Mouse (Mus musculus) CH12.LX (cell line): ENCODE data around the gene Tepsin. TPM values are rescaled to one million over a fixed set of nuclear protein-coding genes. Genes with fewer than 3 reads are reported as not detected.

Experiments used
- DNase-seq: peaks from one replicate; pipeline ENCODE4 v3.0.0-alpha.2; 2013; ENCODE audit errors: extremely low read depth
- H3K27ac ChIP-seq: 2 replicates; pipeline ENCODE4 v1.5.1; 2012; ENCODE audit warnings: low read depth, mild to moderate bottlenecking, control low read depth, moderate library complexity; ENCODE audit not compliant: insufficient read depth
- H3K27me3 ChIP-seq: replicated peaks from 2 replicates; pipeline ENCODE3; 2012; ENCODE audit warnings: inconsistent platforms
- H3K36me3 ChIP-seq, 2 experiments: replicated peaks in 1 of 2; 2 replicates each; pipeline versions ENCODE3 to v1.6.1; 2012; ENCODE audit warnings: inconsistent platforms in 1 of 2, low read length in 1 of 2, mild to moderate bottlenecking in 1 of 2, mixed read lengths in 1 of 2, moderate library complexity in 1 of 2; ENCODE audit not compliant: control insufficient read depth in 1 of 2, insufficient read depth in 1 of 2
- H3K4me1 ChIP-seq, 2 experiments: 2 replicates each; pipeline ENCODE4 v1.6.1; 2012; ENCODE audit warnings: inconsistent platforms in 1 of 2, moderate library complexity in 1 of 2; ENCODE audit not compliant: insufficient read depth in 2 of 2, control insufficient read depth in 1 of 2
- H3K4me2 ChIP-seq: 2 replicates; pipeline ENCODE4 v1.6.1; 2012; ENCODE audit warnings: low read depth, mild to moderate bottlenecking, control low read depth; ENCODE audit not compliant: poor library complexity, insufficient read depth, severe bottlenecking
- H3K4me3 ChIP-seq, 3 experiments: fragments of 150-350 bp in 1 of 3; sonication (generic) in 1 of 3; replicated peaks in 1 of 3; 2 replicates each; pipeline versions ENCODE3 to v1.5.1; 2011 to 2012; ENCODE audit warnings: low read depth in 2 of 3, low read length in 2 of 3, mild to moderate bottlenecking in 2 of 3, moderate library complexity in 2 of 3, control low read depth in 1 of 3, improper control_type of control experiment in 1 of 3, inconsistent platforms in 1 of 3, mixed read lengths in 1 of 3; ENCODE audit not compliant: poor library complexity in 1 of 3
- H3K79me2 ChIP-seq: replicated peaks from 2 replicates; pipeline ENCODE4 v1.6.1; 2012; ENCODE audit warnings: mild to moderate bottlenecking, moderate library complexity; ENCODE audit not compliant: control insufficient read depth, poor library complexity, insufficient read depth, severe bottlenecking; ENCODE audit errors: extremely low read depth
- H3K9ac ChIP-seq: 2 replicates; pipeline ENCODE4 v1.6.1; 2012; ENCODE audit warnings: low read depth, mild to moderate bottlenecking, control low read depth, moderate library complexity; ENCODE audit not compliant: insufficient read depth
- H3K9me3 ChIP-seq: replicated peaks from 2 replicates; pipeline ENCODE3; 2012; ENCODE audit warnings: low read length, inconsistent platforms, mixed read lengths
- BHLHE40 ChIP-seq: IDR thresholded peaks from 2 replicates; pipeline ENCODE4 v1.6.1; 2011; ENCODE audit warnings: mild to moderate bottlenecking, low read depth, low read length, improper control_type of control experiment
- CHD1 ChIP-seq: IDR thresholded peaks from 2 replicates; pipeline ENCODE4 v1.6.1; 2012; ENCODE audit warnings: low read depth, low read length, improper control_type of control experiment, inconsistent platforms
- CHD2 ChIP-seq: IDR thresholded peaks from 2 replicates; pipeline ENCODE4 v1.6.1; 2011; ENCODE audit warnings: low read length, improper control_type of control experiment
- ETS1 ChIP-seq: conservative IDR thresholded peaks from 2 replicates; pipeline ENCODE4 v1.6.1; 2012; ENCODE audit warnings: low read depth, mild to moderate bottlenecking, inconsistent platforms, low read length, improper control_type of control experiment, moderate library complexity
- HCFC1 ChIP-seq: IDR thresholded peaks from 2 replicates; pipeline ENCODE4 v1.6.1; 2012; ENCODE audit warnings: low read depth, mild to moderate bottlenecking, inconsistent platforms, low read length, improper control_type of control experiment
- KAT2A ChIP-seq: IDR thresholded peaks from 2 replicates; pipeline ENCODE4 v1.6.1; 2012; ENCODE audit warnings: low read length, improper control_type of control experiment, inconsistent platforms; ENCODE audit not compliant: insufficient replicate concordance
- NRF1 ChIP-seq: IDR thresholded peaks from 2 replicates; pipeline ENCODE4 v1.6.1; 2014; ENCODE audit warnings: low read depth, mild to moderate bottlenecking, inconsistent platforms, low read length, improper control_type of control experiment, moderate library complexity
- PAX5 ChIP-seq: IDR thresholded peaks from 2 replicates; pipeline ENCODE4 v1.6.1; 2012; ENCODE audit warnings: low read length, inconsistent platforms, mixed read lengths
- POLR2A ChIP-seq: IDR thresholded peaks from 2 replicates; pipeline ENCODE4 v1.6.1; 2011; ENCODE audit warnings: low read depth, mild to moderate bottlenecking, improper control_type of control experiment, low read length
- POLR2AphosphoS2 ChIP-seq: IDR thresholded peaks from 2 replicates; pipeline ENCODE4 v1.6.1; 2011; ENCODE audit warnings: low read depth, low read length, improper control_type of control experiment
- RAD21 ChIP-seq: IDR thresholded peaks from 2 replicates; pipeline ENCODE4 v1.6.1; 2011; ENCODE audit warnings: low read depth, mild to moderate bottlenecking, low read length, improper control_type of control experiment, moderate library complexity
- SIN3A ChIP-seq: IDR thresholded peaks from 2 replicates; pipeline ENCODE4 v1.6.1; 2012; ENCODE audit warnings: low read length, improper control_type of control experiment, inconsistent platforms
- SMC3 ChIP-seq: IDR thresholded peaks from 2 replicates; pipeline ENCODE4 v1.6.1; 2011; ENCODE audit warnings: low read depth, low read length, improper control_type of control experiment
- TBP ChIP-seq: conservative IDR thresholded peaks from 2 replicates; pipeline ENCODE4 v1.6.1; 2011; ENCODE audit warnings: low read depth, low read length, improper control_type of control experiment
- TCF12 ChIP-seq: IDR thresholded peaks from 2 replicates; pipeline ENCODE4 v1.6.1; 2014; ENCODE audit warnings: low read depth, mild to moderate bottlenecking, inconsistent platforms, low read length, improper control_type of control experiment
- UBTF ChIP-seq: IDR thresholded peaks from 2 replicates; pipeline ENCODE4 v1.6.1; 2012; ENCODE audit warnings: low read depth, mild to moderate bottlenecking, inconsistent platforms, low read length, improper control_type of control experiment, moderate library complexity
- USF1 ChIP-seq: IDR thresholded peaks from 2 replicates; pipeline ENCODE4 v1.6.1; 2014; ENCODE audit warnings: low read depth, mild to moderate bottlenecking, inconsistent platforms, low read length, improper control_type of control experiment
- ZC3H11A ChIP-seq: IDR thresholded peaks from 2 replicates; pipeline ENCODE4 v1.6.1; 2012; ENCODE audit warnings: low read depth, mild to moderate bottlenecking, inconsistent platforms, low read length, improper control_type of control experiment
- dilution Hi-C: fragments of 300-500 bp; cut with MboI; formaldehyde crosslinking; loops from 2 replicates; pipeline ENCODE4 v1.14.3; 2020; ENCODE audit warnings: low sequenced_read_pairs; ENCODE audit not compliant: extremely low pct_unique_long_range_greater_than_20kb, extremely low pct_ligation_motif_present
- in situ Hi-C: fragments of 300-500 bp; cut with MboI; formaldehyde crosslinking; loops from 3 replicates; pipeline ENCODE4 v1.14.3; 2019; ENCODE audit warnings: low sequenced_read_pairs, low pct_ligation_motif_present, low pct_unique_long_range_greater_than_20kb, mixed read lengths
- polyA plus RNA-seq: library from polyadenylated mRNA; unstranded; fragments of >175 nt; gene quantifications from 2 replicates; pipeline ENCODE4 v1.2.1, GENCODE M21; 2012; ENCODE audit warnings: low read depth; ENCODE audit not compliant: insufficient read length
- total RNA-seq, 2 experiments: library from RNA; depleted of rRNA; stranded (reverse); fragments of 300-350 nt in 1 of 2; fragments of >200 nt in 1 of 2; gene quantifications; 2 replicates each; pipeline ENCODE4 v1.2.3; 2012 to 2014

Gene Tepsin
- total and polyA plus RNA-seq, 3 experiments: 13.7 to 22.1 (median 14.2) TPM

GRCm38 (mm10) chr11:120060634-120061033 lies 37.9 kb downstream of the Tepsin start:
- H3K27me3 ChIP-seq: peaks cover 7% of the 10 kb centered on the region
- no peak for TF ChIP-seq CHD2
- no peak for TF ChIP-seq ETS1
- no peak for TF ChIP-seq RAD21
- no peak for TF ChIP-seq TBP
- no peak for DNase-seq
- H3K9ac ChIP-seq: no peak overlapping the region
- dilution Hi-C loops (no loop called here), in situ Hi-C loops (no loop called here)
- no peaks in the 10 kb centered on the region for H3K9me3 ChIP-seq
- no peak overlapping the region for H3K4me3 ChIP-seq
- peaks cover 0 to 5% of the 10 kb centered on the region in 2 experiments for H3K36me3 ChIP-seq
- H3K4me1 ChIP-seq: peaks cover 22 to 59% of the 10 kb centered on the region in 2 experiments
- H3K79me2 ChIP-seq: no peaks in the 10 kb centered on the region
- no peak overlapping the region for H3K4me2 ChIP-seq
- H3K27ac ChIP-seq: no peak overlapping the region

- H3K27ac ChIP-seq: no peak overlapping the region
- TF ChIP-seq TCF12 (no peak), USF1 (no peak), HCFC1 (no peak), POLR2A (no peak), POLR2AphosphoS2 (no peak), UBTF (no peak), PAX5 (no peak), CHD1 (no peak), BHLHE40 (no peak), SIN3A (no peak), ZC3H11A (no peak), NRF1 (no peak), ETS1 (no peak), KAT2A (no peak), RAD21 (no peak), SMC3 (no peak), TBP (no peak)
- H3K36me3 ChIP-seq: no peaks in the 10 kb centered on the region
- H3K4me3 ChIP-seq: no peak overlapping the region
- no peak overlapping the region for H3K9ac ChIP-seq
- no peak for DNase-seq
- H3K9me3 ChIP-seq: no peaks in the 10 kb centered on the region
- peaks cover 3 to 27% of the 10 kb centered on the region in 2 experiments; a peak in 3 of 4 replicates for H3K4me1 ChIP-seq
- H3K79me2 ChIP-seq: no peaks in the 10 kb centered on the region
- no peak overlapping the region for H3K4me2 ChIP-seq
- dilution Hi-C loops: no loop called here
- H3K27me3 ChIP-seq: peaks cover 12% of the 10 kb centered on the region
- in situ Hi-C loops: no loop called here
Measured at GRCm38 (mm10) chr11:120055953-120056732, 42.4 kb downstream of the Tepsin start.
